Mouse (Mus musculus) lung, adult 2 months (tissue): ENCODE measurements at regions not wholly inside any gene's neighbourhood (a gene's known extent, or its start where the extent isn't known, plus 50 kb on each side); places are given as distances from the start of the nearest gene placed in this dataset.
A peak's percentile ranks its signal among the peaks of the same experiment; 100 is the strongest.

Experiments
- CTCF ChIP-seq: fragments of 200-500 bp; IDR thresholded peaks from 2 replicates; pipeline ENCODE4 v1.5.1; 2011; ENCODE audit warnings: mild to moderate bottlenecking, low read length, control low read depth; ENCODE audit not compliant: insufficient read depth
- POLR2A ChIP-seq: fragments of 200-500 bp; IDR thresholded peaks from 2 replicates; pipeline ENCODE4 v1.6.1; 2011; ENCODE audit warnings: low read depth, mild to moderate bottlenecking, control low read depth, low read length, borderline replicate concordance; ENCODE audit errors: extremely low read depth

GRCm38 (mm10) chr5:142319268-142319667 is 82.0 kb upstream of the Foxk1 start:
- no peak for TF ChIP-seq POLR2A
- peak; percentile 82 for TF ChIP-seq CTCF
